Comparison of ENCODE assay signal across 8 mouse cellular contexts in the genomic region with DNA sequence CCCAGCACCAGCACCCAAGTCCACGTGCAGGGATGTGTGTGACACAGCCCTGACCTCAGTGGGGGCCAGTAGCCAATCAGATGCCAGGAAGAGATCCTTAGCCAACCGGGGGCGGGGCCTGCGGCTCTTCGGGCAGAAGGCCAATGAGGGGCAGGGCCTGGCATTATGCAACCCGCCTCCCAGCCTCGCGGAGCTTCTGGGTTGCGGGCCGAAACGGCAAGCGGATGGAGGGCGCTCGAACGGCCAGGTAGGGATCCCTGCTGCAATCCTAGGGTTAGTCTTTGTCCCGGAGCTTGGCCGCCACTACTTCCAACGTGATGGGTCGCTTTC. TPM values are rescaled to one million over a fixed set of nuclear protein-coding genes. Genes with fewer than 3 reads are reported as not detected.
DNase-seq lines count a peak whose midpoint lies in the region; ATAC-seq and TF ChIP-seq lines count a peak whose summit lies in the region.

No protein-coding gene starts in this region.

- intact Hi-C loops in left cerebral cortex, postnatal 10 days (cut with DNase I): loop anchor here (10.0 kb wide), 1 partner anchor 316 kb away; a partner anchor contains a TSS

- TF ChIP-seq POLR2A in cortical plate, adult 2 months (IDR thresholded peaks at IDR 0.05; ENCODE audit: extremely low read depth, insufficient read depth, low read length): peak; percentile 84

- peak overlapping the region; percentile 98 for H3K27ac ChIP-seq in cortical plate, adult 2 months (ENCODE audit: insufficient read depth, low read length)

- ATAC-seq in megakaryocyte progenitor cell, adult 5-6 weeks (replicated peaks; ENCODE audit: poor library complexity): peak; percentile 40

- peak overlapping the region; percentile 68 for H3K4me3 ChIP-seq in cortical plate, adult 2 months (ENCODE audit: insufficient read depth, low read length)

- H3K4me1 ChIP-seq in cortical plate, adult 2 months (ENCODE audit: control insufficient read depth, insufficient read depth, low read length): peaks cover 4% of the 10 kb centered on the region

- TF ChIP-seq CTCF in cortical plate, adult 2 months (IDR thresholded peaks at IDR 0.05; ENCODE audit: extremely low read depth, insufficient read depth, low read length): no peak

- peak; percentile 96 for DNase-seq in ZHBTc4 (ENCODE audit: low read depth, low spot score)
- peak; percentile 98 for DNase-seq in gastrocnemius, adult 8-10 months (ENCODE audit: low spot score in 2 of 2)
- DNase-seq in induced T-regulatory cell, adult 2 months (ENCODE audit: low read depth): peak; percentile 98
- DNase-seq in left cerebral cortex, postnatal 10 days (ENCODE audit: extremely low spot score in 1 of 2, low spot score in 2 of 2): peak; percentile 93 to 98
- DNase-seq in right cerebral cortex, postnatal 10 days (ENCODE audit: low spot score in 2 of 2): peak; percentile 97
- peak; percentile 97 for DNase-seq in urinary bladder, postnatal 14 days (ENCODE audit: low spot score)

RNA-seq across cellular contexts. Expression of a gene that starts 3.7 kb away (rescaled TPM):
- polyA plus RNA-seq in cortical plate, adult 2 months (2012; rRNA removed): 48.3 and 57.6 TPM in 2 replicates
- total RNA-seq in gastrocnemius, adult 8-10 months (2022): 10 to 100 TPM; 58.8 to 81.4 (median 70.4) TPM
- 10 to 100 TPM; 71.2 to 83.9 TPM for total RNA-seq in left cerebral cortex, postnatal 10 days (2021)
- 8.3 and 8.8 TPM in 2 replicates for total RNA-seq in megakaryocyte progenitor cell, adult 5-6 weeks (2015)
- 4.0 and 4.8 TPM in 2 replicates for total RNA-seq in megakaryocyte progenitor cell, adult 5-6 weeks (2017)

RNA-seq across cellular contexts. Expression of a gene that starts 10.4 kb away (rescaled TPM):
- polyA plus RNA-seq in cortical plate, adult 2 months (2012; rRNA removed): 1,153 and 1,156 TPM in 2 replicates
- total RNA-seq in gastrocnemius, adult 8-10 months (2022): 10 to 100 TPM; 31.4 to 39.6 (median 35.6) TPM
- total RNA-seq in left cerebral cortex, postnatal 10 days (2021): 1,000 to 10,000 TPM; 1,124 to 1,163 TPM
- total RNA-seq in megakaryocyte progenitor cell, adult 5-6 weeks (2015): 36.6 and 41.2 TPM in 2 replicates
- 8.2 and 12.8 TPM in 2 replicates for total RNA-seq in megakaryocyte progenitor cell, adult 5-6 weeks (2017)

RNA-seq across cellular contexts. Expression of a gene that starts 21.5 kb away (rescaled TPM):
- 0.50 and 0.83 TPM in 2 replicates for polyA plus RNA-seq in cortical plate, adult 2 months (2012; rRNA removed)
- not detected for total RNA-seq in gastrocnemius, adult 8-10 months (2022)
- total RNA-seq in left cerebral cortex, postnatal 10 days (2021): under 1 TPM; 0.57 to 0.73 TPM
- total RNA-seq in megakaryocyte progenitor cell, adult 5-6 weeks (2015): not detected in 2 replicates
- total RNA-seq in megakaryocyte progenitor cell, adult 5-6 weeks (2017): not detected in 2 replicates

RNA-seq across cellular contexts. Expression of a gene that starts 23.7 kb away (rescaled TPM):
- polyA plus RNA-seq in cortical plate, adult 2 months (2012; rRNA removed): 2.1 and 2.3 TPM in 2 replicates
- total RNA-seq in gastrocnemius, adult 8-10 months (2022): under 1 TPM in 1 of 4 experiments, not detected in 3; 0.18 TPM
- total RNA-seq in left cerebral cortex, postnatal 10 days (2021): under 1 TPM; 0.51 to 0.64 TPM
- total RNA-seq in megakaryocyte progenitor cell, adult 5-6 weeks (2015): not detected in 2 replicates
- not detected in 2 replicates for total RNA-seq in megakaryocyte progenitor cell, adult 5-6 weeks (2017)

RNA-seq across cellular contexts. Expression of a gene that starts 27.0 kb away (rescaled TPM):
- 8.7 and 11.6 TPM in 2 replicates for polyA plus RNA-seq in cortical plate, adult 2 months (2012; rRNA removed)
- under 1 TPM in 1 of 4 experiments, not detected in 3; 0.21 TPM for total RNA-seq in gastrocnemius, adult 8-10 months (2022)
- total RNA-seq in left cerebral cortex, postnatal 10 days (2021): 1 to 10 TPM; 8.6 to 10.0 TPM
- not detected in 2 replicates for total RNA-seq in megakaryocyte progenitor cell, adult 5-6 weeks (2015)
- total RNA-seq in megakaryocyte progenitor cell, adult 5-6 weeks (2017): not detected in 2 replicates

Comparison
In these comparisons a context has a peak if more than half of its experiments do, and no peak if none do; other contexts are left out.
1. Peak in every context shown above with its lines: DNase-seq, ATAC-seq, H3K4me3 ChIP-seq and H3K27ac ChIP-seq.
2. RNA of a gene that starts 3.7 kb away (total RNA-seq): 71.2 to 83.9 TPM in left cerebral cortex, postnatal 10 days and 58.8 to 81.4 TPM in gastrocnemius, adult 8-10 months; 4.0 to 8.8 TPM in megakaryocyte progenitor cell, adult 5-6 weeks; every median in the first group is over 4 times any median in the second.
3. RNA of a gene that starts 10.4 kb away (total RNA-seq): 1,124 to 1,163 TPM in left cerebral cortex, postnatal 10 days; 8.2 to 41.2 TPM in megakaryocyte progenitor cell, adult 5-6 weeks and 31.4 to 39.6 TPM in gastrocnemius, adult 8-10 months; every median in the first group is over 10 times any median in the second.